Mouse (Mus musculus): ENCODE measurements at regions not wholly inside any gene's neighbourhood (a gene's known extent, or its start where the extent isn't known, plus 50 kb on each side); places are given as distances from the start of the nearest gene placed in this dataset.

DNA sequence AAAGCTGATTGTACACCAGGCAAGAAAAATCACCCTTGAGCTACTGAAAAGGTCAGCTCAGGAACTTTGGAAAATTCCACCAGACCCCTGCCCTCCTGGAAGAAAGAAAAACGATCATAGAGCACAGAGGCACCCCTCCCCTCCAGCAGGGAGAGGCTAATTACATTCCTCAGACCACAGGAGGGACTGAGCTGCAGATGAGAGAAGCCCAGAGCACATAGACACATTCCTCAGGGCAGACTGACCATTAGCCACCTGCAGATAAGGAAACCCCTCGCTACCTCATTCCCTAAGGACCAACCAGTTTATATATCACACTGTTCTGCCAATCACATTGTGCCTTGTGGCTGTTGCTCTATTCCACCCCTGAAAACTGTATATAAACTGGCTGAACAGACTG lies 230.3 kb downstream of the Parp8 start:
- no peak for DNase-seq

DNA sequence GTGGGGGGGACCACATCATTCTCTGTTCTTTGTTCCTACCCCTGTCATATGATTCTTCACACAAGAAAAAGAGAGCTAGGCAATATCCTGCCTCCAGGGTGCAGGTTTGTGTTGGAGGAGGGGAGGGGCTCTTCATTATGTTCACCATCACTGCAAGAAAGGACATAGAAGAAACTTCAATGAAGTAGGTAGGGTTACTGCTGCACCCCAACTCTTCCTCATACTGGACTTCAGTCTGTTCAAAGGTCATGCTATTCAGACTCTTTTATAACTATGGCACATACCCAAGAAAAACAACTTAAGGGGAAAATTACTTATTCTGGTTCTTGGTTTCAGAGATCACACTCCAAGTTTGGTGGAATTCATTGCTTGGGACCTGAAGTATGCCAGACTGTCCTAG lies 243.7 kb downstream of the Parp8 start:
- DNase-seq, result no peak

DNA sequence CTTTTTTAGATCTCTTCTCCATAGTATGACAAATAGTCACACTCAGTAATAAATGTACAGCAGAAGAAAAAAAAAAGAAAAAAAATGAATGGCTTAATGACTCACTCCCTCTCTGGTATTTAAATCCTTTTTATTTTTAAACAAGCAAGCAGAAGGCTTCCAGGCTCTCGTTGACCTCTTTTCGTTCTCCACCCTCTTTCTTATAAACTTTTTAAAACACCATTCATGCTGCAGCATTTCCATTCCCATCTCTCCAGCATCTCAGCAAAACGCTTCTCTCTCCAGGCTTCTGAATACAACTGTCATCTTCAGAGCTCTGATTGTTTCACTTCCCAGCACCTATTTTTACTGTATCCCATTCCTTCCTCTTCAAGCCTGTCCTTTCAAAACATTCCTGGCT lies 259.8 kb downstream of the Parp8 start:
- no peak for DNase-seq

DNA sequence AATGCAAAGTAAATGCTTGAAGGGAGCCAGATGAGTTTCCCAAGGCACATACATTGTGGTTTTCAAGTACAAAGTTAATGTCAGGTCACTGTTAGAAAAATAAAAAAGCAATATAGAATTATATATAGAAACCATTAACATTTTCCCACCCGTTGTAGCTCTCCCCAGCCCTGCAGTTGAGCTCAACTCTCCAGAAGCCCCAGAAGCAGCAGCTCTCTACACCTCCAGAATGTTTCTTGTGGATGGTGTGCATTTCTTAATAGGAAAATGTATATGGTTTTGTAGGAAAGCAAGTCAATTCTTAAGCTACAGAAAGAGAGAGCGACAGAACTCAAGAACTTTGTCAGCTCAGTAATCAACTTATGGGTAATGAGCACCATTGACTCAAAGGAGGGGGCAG lies 265.4 kb downstream of the Parp8 start:
- no peak for DNase-seq

DNA sequence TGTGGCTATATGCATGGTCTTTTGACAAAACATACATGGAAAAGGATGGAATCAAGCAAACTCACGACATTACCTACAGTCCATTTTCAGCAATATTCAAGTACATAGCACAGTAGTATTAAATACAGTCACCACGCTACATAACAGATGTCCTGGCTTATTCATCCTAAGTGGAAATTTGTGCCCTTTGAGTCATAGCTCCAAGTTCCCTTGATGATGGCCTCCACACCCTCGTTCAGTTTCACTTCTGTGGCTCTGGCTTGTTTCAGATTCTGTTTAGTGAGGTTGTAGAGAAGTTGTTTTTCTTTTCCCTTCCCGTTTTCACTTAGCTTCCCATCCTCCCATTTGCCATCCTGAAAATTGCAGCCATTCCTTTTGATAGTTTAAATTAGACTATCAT lies 284.5 kb downstream of the Parp8 start:
- no peak for DNase-seq

DNA sequence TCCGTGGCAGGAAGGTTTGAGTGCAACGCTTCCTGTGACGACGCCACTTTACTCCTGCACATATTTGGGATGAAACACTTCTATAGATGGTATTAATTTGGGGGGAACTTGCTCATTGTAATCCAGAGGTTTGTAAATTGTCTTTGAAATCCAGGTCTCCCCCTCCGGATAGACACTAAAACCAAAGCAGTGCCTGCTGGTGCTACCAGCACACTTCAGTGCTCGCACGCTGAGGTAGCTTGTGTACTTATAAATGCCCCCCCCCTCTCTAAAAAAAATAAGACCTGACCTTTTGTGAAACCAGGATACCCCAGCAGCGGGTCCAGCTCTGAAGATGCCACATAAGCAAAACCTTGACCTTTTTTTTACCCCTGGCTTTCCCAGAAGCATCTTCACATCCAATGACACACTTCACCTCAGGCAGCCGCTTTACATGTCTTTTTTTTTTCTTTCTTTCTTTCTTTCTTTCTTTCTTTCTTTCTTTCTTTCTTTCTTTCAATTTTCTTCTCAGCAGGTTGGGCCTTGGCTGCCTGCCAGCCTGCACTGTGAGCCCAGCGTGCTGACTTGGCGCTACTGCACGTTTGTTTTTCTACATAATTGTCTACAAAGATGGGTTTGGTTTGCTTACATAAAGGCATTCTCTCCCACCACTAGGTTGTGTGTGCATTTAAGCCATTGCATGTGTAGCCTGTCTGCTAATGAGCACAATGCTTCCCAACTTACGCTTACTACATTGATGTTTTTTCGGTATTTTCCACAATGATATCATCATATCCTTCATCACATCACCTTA lies 301.8 kb downstream of the Parp8 start:
- DNase-seq, result no peak

DNA sequence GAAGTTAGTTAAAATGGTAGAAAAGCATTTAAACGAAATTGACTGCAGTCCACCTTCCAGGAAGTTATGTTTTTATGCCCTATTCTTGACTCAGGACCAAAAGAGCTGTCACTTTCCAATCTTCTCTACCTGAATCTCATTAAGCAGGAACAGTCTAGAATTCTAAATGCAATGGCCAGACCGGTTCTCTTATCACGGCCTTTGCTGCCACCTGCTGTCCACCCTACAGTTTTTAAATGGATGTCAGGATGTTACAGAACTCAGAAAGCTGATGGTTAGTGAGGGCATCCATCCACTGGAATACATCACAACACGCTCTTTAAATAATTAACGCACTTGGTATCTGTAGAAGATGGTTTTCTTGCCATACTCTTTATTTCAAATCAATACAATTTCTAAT lies 310.5 kb downstream of the Parp8 start:
- DNase-seq, result peak in 1 of 2 experiments; percentile 38

DNA sequence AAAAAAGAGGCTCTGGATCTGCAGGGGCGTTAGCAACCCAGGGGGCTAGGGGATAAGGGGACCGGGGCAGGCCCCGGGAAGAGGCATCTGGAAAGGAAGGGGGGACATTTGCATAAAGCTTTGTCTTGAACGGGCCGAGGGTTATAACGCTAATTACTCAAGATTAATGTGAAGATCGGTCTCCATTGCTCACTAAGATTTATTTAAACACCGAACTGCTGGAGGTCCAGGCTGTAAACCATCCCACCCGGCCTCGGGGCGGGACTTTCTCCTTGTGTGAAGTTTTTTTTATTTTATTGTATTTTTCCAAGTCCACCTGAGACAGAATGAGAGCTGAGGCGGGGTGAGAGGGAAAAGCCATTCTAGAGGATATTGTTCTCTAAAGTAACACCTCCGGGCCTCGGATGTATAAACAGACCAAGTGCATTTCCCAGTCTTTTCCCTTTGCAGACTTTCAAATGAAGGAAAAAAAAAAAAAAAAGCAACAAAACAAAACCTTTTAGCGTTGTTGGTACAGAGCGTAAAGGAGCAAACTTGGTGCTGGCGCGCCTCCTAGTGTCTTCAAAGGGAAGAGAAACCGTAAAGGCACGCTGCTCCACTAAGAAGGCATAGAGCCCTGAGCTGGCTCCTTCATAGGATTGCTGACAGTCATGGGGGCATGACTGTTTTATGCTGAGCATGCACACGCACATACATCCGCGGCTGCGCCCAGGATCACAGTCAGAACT lies 313.3 kb downstream of the Parp8 start:
- peak in 1 of 2 experiments; percentile 39 for DNase-seq

DNA sequence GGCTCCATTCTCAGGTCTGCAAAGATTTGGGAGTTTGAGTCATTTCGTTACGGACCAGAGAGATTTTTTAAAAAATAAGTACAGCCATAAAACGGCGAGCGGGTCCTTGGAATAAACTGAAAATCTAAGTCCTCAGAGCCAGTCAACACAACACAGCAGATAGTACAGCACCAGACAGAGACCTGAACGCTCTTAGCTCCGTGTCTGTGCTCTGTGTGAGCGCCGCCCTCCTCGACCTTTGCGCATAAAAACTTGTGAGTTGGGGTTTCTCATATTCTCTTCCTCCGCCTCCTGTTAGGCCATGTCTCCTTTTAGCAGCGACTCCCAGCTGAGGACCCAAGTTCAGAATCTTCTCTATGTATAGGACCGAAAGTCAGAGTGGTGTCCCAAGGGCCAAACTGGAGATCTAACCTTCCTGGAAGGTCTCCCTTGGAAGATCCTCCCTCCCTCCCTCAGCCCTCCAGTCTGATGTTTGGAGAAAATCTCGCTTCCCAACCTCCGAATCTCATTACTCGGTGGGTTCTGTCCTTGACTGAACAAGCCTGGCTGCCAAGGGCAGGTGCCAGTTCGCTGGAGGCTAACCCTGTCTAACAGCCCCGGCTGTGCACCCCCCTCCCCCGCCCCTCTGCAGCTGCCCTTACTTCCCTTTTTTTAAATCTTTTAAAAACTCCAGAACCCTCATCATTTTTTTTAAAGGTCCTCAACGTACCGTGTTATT lies 314.0 kb downstream of the Parp8 start:
- DNase-seq, result peak in 1 of 2 experiments; percentile 4

DNA sequence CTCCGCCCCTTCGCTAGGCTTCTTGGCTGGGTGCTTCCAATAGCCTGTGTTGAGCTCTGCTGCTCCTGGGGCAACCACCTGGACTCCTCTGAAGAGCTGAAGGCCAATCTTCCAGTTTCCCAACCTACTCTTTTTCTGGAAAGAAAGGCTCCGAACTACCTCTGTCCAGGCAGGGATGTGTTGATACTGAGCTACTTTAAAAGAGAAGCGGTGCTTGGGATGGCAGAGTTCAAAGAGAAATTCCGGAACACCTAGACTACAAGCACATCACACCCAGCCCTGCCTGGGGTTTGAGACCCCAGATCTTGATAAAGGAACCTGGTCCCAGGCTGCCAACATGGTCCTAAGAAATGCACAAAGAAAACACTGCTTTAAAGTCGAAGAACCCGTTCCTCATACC lies 315.7 kb downstream of the Parp8 start:
- DNase-seq, result no peak

DNA sequence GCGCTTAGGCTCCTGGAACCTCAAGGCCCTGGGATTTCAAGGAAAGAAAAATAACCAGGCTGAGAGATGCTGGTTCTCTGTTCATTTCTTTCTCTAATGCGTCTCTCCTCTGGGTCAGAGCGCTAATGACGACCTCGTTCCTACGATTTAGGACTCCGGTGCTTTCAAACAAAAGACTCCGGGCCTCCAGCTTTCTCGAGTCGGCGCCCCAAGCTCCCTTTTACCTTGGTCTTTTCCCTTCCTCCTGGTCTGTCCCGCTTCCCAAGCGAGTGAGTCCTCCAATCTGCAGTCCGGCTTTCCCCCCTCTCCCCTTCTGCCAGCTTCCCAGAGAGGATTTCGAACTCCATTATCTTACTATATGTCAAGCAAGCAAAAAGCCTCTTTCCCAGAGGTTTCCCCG lies 316.5 kb downstream of the Parp8 start:
- DNase-seq, result no peak

DNA sequence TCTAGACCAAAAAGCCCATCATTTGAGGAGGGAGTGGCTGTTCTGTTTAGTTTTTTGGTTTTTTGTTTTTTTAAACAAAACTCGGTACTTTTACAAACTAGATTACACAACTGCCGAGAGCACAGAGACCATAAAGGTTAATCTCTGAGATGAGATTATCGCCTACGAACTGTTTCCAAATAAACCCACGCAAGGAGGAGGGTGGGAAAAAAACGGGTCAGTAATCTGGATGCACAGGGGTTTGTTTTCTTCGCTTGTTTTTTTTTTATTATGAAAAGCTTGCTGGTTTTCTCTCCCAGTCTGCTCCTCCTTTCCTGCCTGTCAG lies 316.9 kb downstream of the Parp8 start:
- DNase-seq, result no peak

DNA sequence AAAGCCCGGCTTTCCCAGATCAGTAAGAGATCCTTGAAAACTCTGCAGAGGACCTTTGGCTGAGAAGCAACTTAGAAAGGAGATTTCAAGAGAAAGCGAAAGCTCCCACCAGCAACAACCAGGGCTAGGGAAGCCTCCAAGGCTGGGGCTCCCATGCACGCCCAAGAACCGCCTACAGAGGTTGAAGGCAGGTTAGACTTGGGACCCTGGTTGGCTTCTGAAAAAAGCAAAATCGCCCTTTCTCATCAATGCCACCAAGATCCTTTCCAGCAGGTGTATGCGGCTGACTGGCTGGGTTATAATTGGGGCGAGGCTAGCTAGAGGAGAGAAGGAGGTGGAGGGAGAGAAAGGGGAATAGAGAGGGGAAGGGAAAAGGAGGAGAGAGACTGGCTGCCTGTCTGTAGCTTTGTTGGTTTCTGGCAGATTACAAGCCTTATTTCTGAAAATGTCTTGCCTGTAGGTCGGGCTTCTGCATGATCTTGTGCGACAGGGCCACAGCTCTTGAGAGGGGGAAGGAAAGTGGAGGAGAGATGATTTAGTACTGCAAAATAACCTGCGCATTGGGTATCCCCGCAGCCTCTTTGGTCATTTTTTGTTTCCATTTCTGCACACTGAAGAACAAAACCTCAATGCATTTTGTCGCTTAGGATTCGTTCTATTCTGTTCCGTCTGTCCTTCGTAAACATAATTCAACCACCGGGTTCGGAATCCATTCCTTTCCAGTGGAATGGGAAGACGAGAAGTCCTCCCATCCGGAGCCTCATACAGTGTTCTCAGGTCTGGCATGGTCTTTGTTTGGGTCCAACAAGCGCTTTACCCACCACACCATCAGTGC lies 317.5 kb downstream of the Parp8 start:
- DNase-seq, result no peak

DNA sequence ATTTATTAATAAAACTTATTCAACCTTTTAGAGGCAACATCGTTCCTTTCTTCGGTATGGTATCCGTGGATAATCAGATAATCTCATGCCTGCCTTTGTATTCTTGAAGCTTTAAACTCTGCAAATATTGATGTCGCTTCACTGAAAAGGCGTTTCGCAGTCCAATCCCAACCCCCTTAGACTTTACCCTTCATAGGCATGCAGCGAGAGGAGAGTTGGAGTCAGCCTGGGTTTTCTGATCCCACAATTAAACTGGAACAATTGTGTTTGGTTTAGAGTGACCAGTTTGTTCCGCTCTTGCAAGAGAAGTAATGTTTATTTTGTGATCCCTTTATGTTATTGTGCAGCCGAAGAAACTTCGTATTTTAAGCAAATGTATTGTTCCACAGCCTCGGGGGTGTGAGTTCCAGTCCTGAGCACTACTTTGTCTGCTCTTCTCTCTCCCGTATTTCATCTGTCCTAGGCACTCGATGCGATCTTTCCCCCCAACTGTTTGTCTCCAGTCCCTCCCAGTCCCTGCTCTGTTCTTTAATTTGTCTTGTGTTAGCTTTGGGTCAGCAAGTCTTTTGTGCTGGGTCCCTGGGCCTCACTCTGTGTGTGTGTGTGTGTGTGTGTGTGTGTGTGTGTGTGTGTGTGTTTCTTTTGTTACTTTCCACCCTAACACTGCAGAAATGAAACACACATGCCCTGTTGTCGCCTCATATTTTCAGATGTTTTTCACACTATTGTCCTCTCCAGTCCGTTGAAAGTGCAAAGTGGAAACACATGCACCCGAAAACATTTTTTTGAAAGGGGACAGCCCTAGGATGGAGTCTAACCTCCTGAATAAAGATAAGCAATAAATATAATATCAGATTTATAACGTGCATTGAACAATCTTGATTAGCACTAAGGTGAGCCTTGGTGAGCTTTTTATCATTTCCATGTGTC lies 318.7 kb downstream of the Parp8 start:
- DNase-seq, result no peak

DNA sequence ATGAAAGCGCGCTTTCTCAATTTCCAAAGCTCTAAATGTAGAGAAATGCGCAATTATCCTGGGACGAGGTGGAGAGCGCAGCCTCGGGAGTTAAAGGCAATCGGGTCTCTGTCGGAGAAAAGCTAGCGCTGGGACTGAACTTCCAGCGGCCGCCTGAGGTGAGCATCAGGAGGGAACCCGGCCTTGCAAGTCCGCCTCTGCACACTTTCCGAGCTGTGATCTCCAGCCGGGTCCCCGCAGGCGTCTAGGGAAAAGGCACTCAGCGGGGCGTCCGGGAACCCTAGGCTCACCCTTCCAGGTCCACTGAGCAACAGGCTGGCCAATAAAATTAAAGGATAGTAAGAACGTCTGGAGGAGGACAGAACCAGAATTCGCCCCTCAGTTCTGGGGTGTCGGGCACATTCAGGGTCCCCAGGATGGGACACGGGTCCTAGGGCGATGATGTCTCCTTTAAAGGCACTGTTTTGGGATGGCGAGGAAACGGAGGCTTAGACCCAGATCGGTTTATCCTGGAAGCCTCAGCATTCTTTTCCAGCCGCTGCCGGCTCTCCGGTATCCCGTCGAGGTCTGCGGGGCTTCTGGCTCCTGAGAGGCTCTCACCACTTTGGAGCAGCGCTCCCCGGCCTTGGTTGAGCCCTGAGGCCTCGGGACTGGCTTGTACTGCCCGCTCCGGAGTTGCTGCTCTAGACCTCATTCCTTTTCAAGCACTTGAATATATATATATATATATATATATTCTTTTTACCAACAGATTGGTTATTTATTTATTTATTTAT lies 319.5 kb downstream of the Parp8 start:
- DNase-seq, result no peak

DNA sequence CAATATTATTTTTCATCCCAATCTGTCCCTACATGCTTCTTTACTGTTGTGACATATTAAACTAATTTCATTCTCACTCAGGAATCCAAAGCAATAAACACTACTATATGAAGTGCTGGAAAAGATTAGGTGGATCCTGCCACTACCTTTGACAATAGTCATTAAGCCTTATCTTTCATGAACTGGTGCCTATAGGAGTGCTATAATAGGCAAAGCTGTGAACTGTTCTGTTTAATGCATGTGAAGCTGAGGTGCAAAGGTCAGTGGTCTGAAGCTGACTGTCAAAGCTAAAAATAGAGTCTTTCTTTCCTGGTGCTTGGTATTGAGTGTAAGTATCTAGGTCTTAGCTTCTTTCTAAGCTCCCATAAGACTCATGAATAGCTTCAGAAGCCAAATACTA lies 336.6 kb downstream of the Parp8 start:
- DNase-seq, result no peak

Data from spleen, adult 18-20 months (tissue).